Mouse (Mus musculus): Measurements from ENCODE around the gene Stx6. TPM values are rescaled to one million over a fixed set of nuclear protein-coding genes. Genes with fewer than 3 reads are reported as not detected.

Gene Stx6
- polyA plus RNA-seq, 1 experiment from 2014 or later: 45.7 TPM

- ATAC-seq (ENCODE audit: insufficient read depth, low FRiP score): no peak
- 47% methylated on average over 4 of the region's 4 CpGs for WGBS
Measured at GRCm38 (mm10) chr1:155250531-155251135, 92.1 kb downstream of the Stx6 start.

GRCm38 (mm10) chr1:155251596-155251995 is 93.1 kb downstream of the Stx6 start:
- WGBS: 76% methylated on average over 5 of the region's 5 CpGs
- no peak for ATAC-seq (ENCODE audit: insufficient read depth, low FRiP score)
- no peaks in the 10 kb centered on the region for H3K9me3 ChIP-seq (replicated peaks; ENCODE audit: control insufficient read depth, low read length)
- H3K4me1 ChIP-seq (ENCODE audit: control insufficient read depth, insufficient read depth, low read length): no peaks in the 10 kb centered on the region
- H3K36me3 ChIP-seq (ENCODE audit: control insufficient read depth, insufficient read depth, low read length): no peaks in the 10 kb centered on the region
- H3K4me2 ChIP-seq (ENCODE audit: low read depth, low read length): no peak overlapping the region
- H3K9ac ChIP-seq (ENCODE audit: low read length): no peak overlapping the region
- H3K27me3 ChIP-seq (ENCODE audit: control insufficient read depth, insufficient read depth, low read length): peaks cover 4% of the 10 kb centered on the region; the same call in 1 of the 2 replicates
- H3K4me3 ChIP-seq (replicated peaks; ENCODE audit: low read length): no peak overlapping the region
- H3K27ac ChIP-seq (ENCODE audit: low read length): no peak overlapping the region

More at GRCm38 (mm10) chr1:155250531-155251135, 92.1 kb downstream of the Stx6 start:
- Histone ChIP-seq H3K4me3 (replicated peaks; ENCODE audit: low read length) (no peak overlapping the region), H3K4me1 (ENCODE audit: control insufficient read depth, insufficient read depth, low read length) (no peaks in the 10 kb centered on the region), H3K36me3 (ENCODE audit: control insufficient read depth, insufficient read depth, low read length) (no peaks in the 10 kb centered on the region), H3K9ac (ENCODE audit: low read length) (no peak overlapping the region), H3K4me2 (ENCODE audit: low read depth, low read length) (no peak overlapping the region), H3K9me3 (replicated peaks; ENCODE audit: control insufficient read depth, low read length) (no peaks in the 10 kb centered on the region), H3K27me3 (ENCODE audit: control insufficient read depth, insufficient read depth, low read length) (peaks cover 7% of the 10 kb centered on the region; the same call in 1 of the 2 replicates), H3K27ac (ENCODE audit: low read length) (no peak overlapping the region)

- Histone ChIP-seq H3K4me3 (replicated peaks; ENCODE audit: low read length) (no peak overlapping the region), H3K27me3 (ENCODE audit: control insufficient read depth, insufficient read depth, low read length) (no peaks in the 10 kb centered on the region), H3K4me1 (ENCODE audit: control insufficient read depth, insufficient read depth, low read length) (no peaks in the 10 kb centered on the region), H3K27ac (ENCODE audit: low read length) (no peak overlapping the region), H3K9ac (ENCODE audit: low read length) (no peak overlapping the region), H3K4me2 (ENCODE audit: low read depth, low read length) (no peak overlapping the region), H3K36me3 (ENCODE audit: control insufficient read depth, insufficient read depth, low read length) (no peaks in the 10 kb centered on the region), H3K9me3 (replicated peaks; ENCODE audit: control insufficient read depth, low read length) (no peaks in the 10 kb centered on the region)
- no peak for ATAC-seq (ENCODE audit: insufficient read depth, low FRiP score)
- WGBS: 43% methylated on average over 6 of the region's 6 CpGs
Measured at GRCm38 (mm10) chr1:155252631-155253121, 94.2 kb downstream of the Stx6 start.

GRCm38 (mm10) chr1:155253126-155253525 is 94.6 kb downstream of the Stx6 start:
- H3K9me3 ChIP-seq (replicated peaks; ENCODE audit: control insufficient read depth, low read length): no peaks in the 10 kb centered on the region
- H3K27me3 ChIP-seq (ENCODE audit: control insufficient read depth, insufficient read depth, low read length): no peaks in the 10 kb centered on the region
- no peak for ATAC-seq (ENCODE audit: insufficient read depth, low FRiP score)
- no peak overlapping the region for H3K27ac ChIP-seq (ENCODE audit: low read length)
- H3K4me1 ChIP-seq (ENCODE audit: control insufficient read depth, insufficient read depth, low read length): no peaks in the 10 kb centered on the region
- no peak overlapping the region for H3K4me2 ChIP-seq (ENCODE audit: low read depth, low read length)
- 64% methylated on average over 12 of the region's 12 CpGs for WGBS
- no peaks in the 10 kb centered on the region for H3K36me3 ChIP-seq (ENCODE audit: control insufficient read depth, insufficient read depth, low read length)
- no peak overlapping the region for H3K4me3 ChIP-seq (replicated peaks; ENCODE audit: low read length)
- no peak overlapping the region for H3K9ac ChIP-seq (ENCODE audit: low read length)

GRCm38 (mm10) chr1:155254309-155254708 is 95.8 kb downstream of the Stx6 start:
- WGBS: 93% methylated on average over 8 of the region's 8 CpGs
- Histone ChIP-seq H3K27me3 (ENCODE audit: control insufficient read depth, insufficient read depth, low read length) (no peaks in the 10 kb centered on the region), H3K4me3 (replicated peaks; ENCODE audit: low read length) (no peak overlapping the region), H3K4me2 (ENCODE audit: low read depth, low read length) (no peak overlapping the region), H3K27ac (ENCODE audit: low read length) (no peak overlapping the region), H3K9me3 (replicated peaks; ENCODE audit: control insufficient read depth, low read length) (no peaks in the 10 kb centered on the region), H3K9ac (ENCODE audit: low read length) (no peak overlapping the region), H3K4me1 (ENCODE audit: control insufficient read depth, insufficient read depth, low read length) (no peaks in the 10 kb centered on the region), H3K36me3 (ENCODE audit: control insufficient read depth, insufficient read depth, low read length) (no peaks in the 10 kb centered on the region)
- no peak for ATAC-seq (ENCODE audit: insufficient read depth, low FRiP score)

Other genes starting within 250 kb of the Stx6 start
- 2.0 and 2.5 TPM in 2 replicates for gene Ier5, start 59.1 kb upstream of the Stx6 start, polyA plus RNA-seq (2015; fragmentation: Nextera tagmentation; extraction: Ambion mirVana)
- 8.4 and 9.1 TPM in 2 replicates for gene Mr1, start 11.9 kb upstream of the Stx6 start, polyA plus RNA-seq (2015; fragmentation: Nextera tagmentation; extraction: Ambion mirVana)
- 2.5 and 3.3 TPM in 2 replicates for gene BC034090, start 85.7 kb downstream of the Stx6 start, polyA plus RNA-seq (2015; fragmentation: Nextera tagmentation; extraction: Ambion mirVana)